Mouse (Mus musculus) MEL (cell line): ENCODE measurements around the gene Cdk2ap2. TPM values are rescaled to one million over a fixed set of nuclear protein-coding genes. Genes with fewer than 3 reads are reported as not detected.

Experiments
- DNase-seq: peaks from one replicate; pipeline ENCODE4 v3.0.0; 2011; ENCODE audit warnings: low read depth, low spot score
- H3K27ac ChIP-seq: 2 replicates; pipeline ENCODE4 v1.5.1; 2012; ENCODE audit warnings: low read depth, mild to moderate bottlenecking, control low read depth, low read length, moderate library complexity; ENCODE audit not compliant: control insufficient read depth
- H3K27me3 ChIP-seq, 2 experiments: fragments of 150-350 bp in 1 of 2; sonication (generic) in 1 of 2; 2 replicates each; pipeline ENCODE4 v1.6.1; 2012; ENCODE audit warnings: low read length in 2 of 2, mild to moderate bottlenecking in 2 of 2, improper control_type of control experiment in 1 of 2, moderate library complexity in 1 of 2; ENCODE audit not compliant: insufficient read depth in 2 of 2, control insufficient read depth in 1 of 2
- H3K36me3 ChIP-seq, 2 experiments: 2 replicates each; pipeline ENCODE4 v1.6.1; 2012 to 2014; ENCODE audit warnings: low read length in 2 of 2, improper control_type of control experiment in 1 of 2, inconsistent platforms in 1 of 2, mild to moderate bottlenecking in 1 of 2; ENCODE audit not compliant: insufficient read depth in 2 of 2, control insufficient read depth in 1 of 2
- H3K4me1 ChIP-seq, 2 experiments: fragments of 150-350 bp in 1 of 2; sonication (generic) in 1 of 2; 2 replicates each; pipeline ENCODE4 v1.6.1; 2012; ENCODE audit warnings: low read length in 2 of 2, improper control_type of control experiment in 1 of 2, mild to moderate bottlenecking in 1 of 2; ENCODE audit not compliant: insufficient read depth in 2 of 2, control insufficient read depth in 1 of 2
- H3K4me3 ChIP-seq, 2 experiments: fragments of 150-350 bp in 1 of 2; sonication (generic) in 1 of 2; 2 replicates each; pipeline ENCODE4 v1.5.1; 2012; ENCODE audit warnings: low read depth in 2 of 2, low read length in 2 of 2, mild to moderate bottlenecking in 2 of 2, moderate library complexity in 2 of 2, control low read depth in 1 of 2, improper control_type of control experiment in 1 of 2; ENCODE audit not compliant: control insufficient read depth in 1 of 2, insufficient read depth in 1 of 2
- H3K79me2 ChIP-seq: 2 replicates; pipeline ENCODE4 v1.6.1; 2012; ENCODE audit warnings: mild to moderate bottlenecking, low read length, moderate library complexity; ENCODE audit not compliant: control insufficient read depth, poor library complexity, insufficient read depth
- H3K9ac ChIP-seq: 2 replicates; pipeline ENCODE4 v1.6.1; 2012; ENCODE audit warnings: low read depth, mild to moderate bottlenecking, control low read depth, low read length, moderate library complexity; ENCODE audit not compliant: control insufficient read depth, poor library complexity, severe bottlenecking
- H3K9me3 ChIP-seq: fragments of 150-350 bp; sonication (generic); replicated peaks from 2 replicates; pipeline ENCODE4 v1.6.1; 2012; ENCODE audit warnings: mild to moderate bottlenecking, low read length, improper control_type of control experiment, moderate library complexity; ENCODE audit not compliant: insufficient read depth
- CHD1 ChIP-seq: IDR thresholded peaks from 2 replicates; pipeline ENCODE4 v1.6.1; 2012; ENCODE audit warnings: low read depth, mild to moderate bottlenecking, inconsistent platforms, low read length, improper control_type of control experiment
- CHD2 ChIP-seq: IDR thresholded peaks from 2 replicates; pipeline ENCODE4 v1.6.1; 2011; ENCODE audit warnings: low read length, improper control_type of control experiment
- EP300 ChIP-seq, 2 experiments: IDR thresholded peaks; 2 replicates each; pipeline ENCODE4 v1.6.1; 2011; ENCODE audit warnings: improper control_type of control experiment in 2 of 2, low read length in 2 of 2, low read depth in 1 of 2, mild to moderate bottlenecking in 1 of 2
- HCFC1 ChIP-seq: IDR thresholded peaks from 2 replicates; pipeline ENCODE4 v1.6.1; 2012; ENCODE audit warnings: low read depth, mild to moderate bottlenecking, inconsistent platforms, low read length, improper control_type of control experiment, moderate library complexity
- KAT2A ChIP-seq: conservative IDR thresholded peaks from 2 replicates; pipeline ENCODE4 v1.6.1; 2012; ENCODE audit warnings: low read depth, low read length, improper control_type of control experiment, inconsistent platforms
- MAFK ChIP-seq: IDR thresholded peaks from 2 replicates; pipeline ENCODE4 v1.6.1; 2011; ENCODE audit warnings: low read depth, mild to moderate bottlenecking, low read length, improper control_type of control experiment, borderline replicate concordance
- MAX ChIP-seq: IDR thresholded peaks from 2 replicates; pipeline ENCODE4 v1.6.1; 2011; ENCODE audit warnings: low read length, improper control_type of control experiment
- MEF2A ChIP-seq: IDR thresholded peaks from 2 replicates; pipeline ENCODE4 v1.6.1; 2014; ENCODE audit warnings: low read depth, mild to moderate bottlenecking, inconsistent platforms, low read length, improper control_type of control experiment; ENCODE audit not compliant: poor library complexity, insufficient replicate concordance, severe bottlenecking; ENCODE audit errors: extremely low read depth
- MXI1 ChIP-seq: IDR thresholded peaks from 2 replicates; pipeline ENCODE4 v1.6.1; 2011; ENCODE audit warnings: mild to moderate bottlenecking, low read depth, low read length, improper control_type of control experiment
- NELFE ChIP-seq: IDR thresholded peaks from 2 replicates; pipeline ENCODE4 v1.6.1; 2011; ENCODE audit warnings: low read depth, low read length, improper control_type of control experiment
- POLR2A ChIP-seq, 2 experiments: IDR thresholded peaks; 2 replicates each; pipeline ENCODE4 v1.6.1; 2011 to 2012; ENCODE audit warnings: low read length in 2 of 2, mild to moderate bottlenecking in 2 of 2, control low read depth in 1 of 2, improper control_type of control experiment in 1 of 2, low read depth in 1 of 2, moderate library complexity in 1 of 2; ENCODE audit not compliant: control insufficient read depth in 1 of 2, insufficient read depth in 1 of 2, poor library complexity in 1 of 2
- RCOR1 ChIP-seq: IDR thresholded peaks from 2 replicates; pipeline ENCODE4 v1.6.1; 2012; ENCODE audit warnings: low read depth, mild to moderate bottlenecking, inconsistent platforms, low read length, improper control_type of control experiment
- TAL1 ChIP-seq: IDR thresholded peaks from 2 replicates; pipeline ENCODE4 v1.6.1; 2012; ENCODE audit warnings: mild to moderate bottlenecking, inconsistent platforms, low read length, moderate library complexity, mixed read lengths
- TBP ChIP-seq: IDR thresholded peaks from 2 replicates; pipeline ENCODE4 v1.8.0; 2011; ENCODE audit warnings: low read depth, low read length, improper control_type of control experiment
- TCF12 ChIP-seq: IDR thresholded peaks from 2 replicates; pipeline ENCODE4 v1.6.1; 2014; ENCODE audit warnings: low read depth, mild to moderate bottlenecking, inconsistent platforms, low read length, improper control_type of control experiment, moderate library complexity
- ZMIZ1 ChIP-seq: IDR thresholded peaks from 2 replicates; pipeline ENCODE4 v1.6.1; 2012; ENCODE audit warnings: low read depth, mild to moderate bottlenecking, inconsistent platforms, low read length, improper control_type of control experiment, moderate library complexity
- polyA plus RNA-seq, 2 experiments: library from polyadenylated mRNA; stranded (reverse) in 1 of 2; unstranded in 1 of 2; fragments of >175 nt in 1 of 2; fragments of >200 nt in 1 of 2; gene quantifications; 2 replicates each; pipeline versions ENCODE4 v1.2.1 to v1.2.4; 2012; ENCODE audit warnings: low replicate concordance in 2 of 2, low read depth in 1 of 2; ENCODE audit not compliant: insufficient read length in 2 of 2, insufficient read depth in 1 of 2, missing spikeins in 1 of 2
- total RNA-seq: library from RNA; depleted of rRNA; stranded (reverse); fragments of 300-350 nt; gene quantifications from 2 replicates; pipeline ENCODE4 v1.2.3, GENCODE M21; 2012

Cdk2ap2 gene
- total and polyA plus RNA-seq, 3 experiments: 53.5 to 97.6 TPM; not detected in 1

GRCm38 (mm10) chr19:4101466-4101865 lies 4.5 kb downstream of the Cdk2ap2 start:
- Histone ChIP-seq H3K4me1 (peaks cover 0 to 18% of the 10 kb centered on the region in 2 experiments; a peak in 3 of 4 replicates), H3K27ac (no peak overlapping the region), H3K27me3 (no peaks in the 10 kb centered on the region), H3K36me3 (peaks cover 0 to 4% of the 10 kb centered on the region in 2 experiments; a peak in 1 of 4 replicates), H3K9ac (no peak overlapping the region), H3K9me3 (no peaks in the 10 kb centered on the region), H3K4me3 (no peak overlapping the region), H3K79me2 (peaks cover 8% of the 10 kb centered on the region)
- no peak for DNase-seq
- no peak for TF ChIP-seq ZMIZ1
- TF ChIP-seq MEF2A: no peak
- TF ChIP-seq EP300 (IDR thresholded peaks at IDR 0.05; ENCODE audit: low read depth in 1 of 2, low read length in 2 of 2): no peak
- TF ChIP-seq RCOR1: no peak
- no peak for TF ChIP-seq TAL1
- no peak for TF ChIP-seq POLR2A (IDR thresholded peaks at IDR 0.05; ENCODE audit: control insufficient read depth in 1 of 2, insufficient read depth in 1 of 2, low read depth in 1 of 2, low read length in 2 of 2, poor library complexity in 1 of 2)
- TF ChIP-seq HCFC1: no peak
- no peak for TF ChIP-seq KAT2A
- no peak for TF ChIP-seq MXI1
- no peak for TF ChIP-seq CHD1
- TF ChIP-seq MAX: no peak
- TF ChIP-seq TBP: no peak
- TF ChIP-seq MAFK: no peak
- no peak for TF ChIP-seq TCF12

GRCm38 (mm10) chr19:4102049-4102448 lies 5.1 kb downstream of the Cdk2ap2 start:
- Histone ChIP-seq H3K9ac (no peak overlapping the region), H3K27me3 (no peaks in the 10 kb centered on the region), H3K4me1 (peaks cover 0 to 18% of the 10 kb centered on the region in 2 experiments; a peak in 3 of 4 replicates), H3K9me3 (no peaks in the 10 kb centered on the region), H3K27ac (no peak overlapping the region)
- no peak for DNase-seq
- TF ChIP-seq POLR2A (IDR thresholded peaks at IDR 0.05; ENCODE audit: control insufficient read depth in 1 of 2, insufficient read depth in 1 of 2, low read depth in 1 of 2, low read length in 2 of 2, poor library complexity in 1 of 2) (no peak), NELFE (no peak), CHD2 (no peak)
- TF ChIP-seq, all 39 proteins: peak for 0
- Histone ChIP-seq H3K36me3 (peaks cover 0 to 4% of the 10 kb centered on the region in 2 experiments; a peak in 1 of 4 replicates), H3K79me2 (peaks cover 6% of the 10 kb centered on the region), H3K4me3 (no peak overlapping the region)
